Mouse (Mus musculus): ENCODE results near the gene Atp13a1. TPM values are rescaled to one million over a fixed set of nuclear protein-coding genes. Genes with fewer than 3 reads are reported as not detected.

Gene Atp13a1
- polyA plus RNA-seq, 1 experiment from 2014 or later: 22.1 TPM

DNA sequence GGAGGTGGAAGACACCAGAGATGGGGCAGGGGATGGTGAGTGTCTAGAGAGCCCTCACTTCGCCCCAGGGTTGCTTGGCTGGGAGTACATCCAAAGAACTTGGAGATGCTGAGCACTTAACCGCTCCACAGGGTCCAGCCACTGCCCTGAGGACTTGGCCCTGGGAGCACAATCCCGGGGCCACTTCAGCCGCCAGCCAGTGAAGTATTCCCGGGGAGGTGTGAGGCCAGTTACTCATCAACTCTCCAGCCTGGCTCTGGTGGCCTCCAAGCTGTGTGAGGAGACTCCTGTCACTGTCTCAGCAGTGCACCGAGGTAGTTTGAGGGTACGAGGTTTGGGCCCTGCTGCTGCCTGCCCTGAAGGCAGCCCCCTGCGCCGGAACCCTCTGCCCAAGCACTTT is 29.5 kb downstream of the Atp13a1 start:
- Histone ChIP-seq H3K9me3 (replicated peaks) (no peaks in the 10 kb centered on the region), H3K4me3 (no peak overlapping the region), H3K9ac (no peak overlapping the region), H3K27ac (no peak overlapping the region), H3K27me3 (no peaks in the 10 kb centered on the region), H3K4me1 (replicated peaks) (peaks cover 13% of the 10 kb centered on the region), H3K36me3 (peaks cover 10% of the 10 kb centered on the region; the same call in 1 of the 2 replicates), H3K4me2 (no peak overlapping the region)
- ATAC-seq (replicated peaks; ENCODE audit: insufficient number of reproducible peaks, insufficient read depth, low FRiP score, low read depth): no peak
- WGBS: 76% methylated on average over 9 of the region's 9 CpGs

DNA sequence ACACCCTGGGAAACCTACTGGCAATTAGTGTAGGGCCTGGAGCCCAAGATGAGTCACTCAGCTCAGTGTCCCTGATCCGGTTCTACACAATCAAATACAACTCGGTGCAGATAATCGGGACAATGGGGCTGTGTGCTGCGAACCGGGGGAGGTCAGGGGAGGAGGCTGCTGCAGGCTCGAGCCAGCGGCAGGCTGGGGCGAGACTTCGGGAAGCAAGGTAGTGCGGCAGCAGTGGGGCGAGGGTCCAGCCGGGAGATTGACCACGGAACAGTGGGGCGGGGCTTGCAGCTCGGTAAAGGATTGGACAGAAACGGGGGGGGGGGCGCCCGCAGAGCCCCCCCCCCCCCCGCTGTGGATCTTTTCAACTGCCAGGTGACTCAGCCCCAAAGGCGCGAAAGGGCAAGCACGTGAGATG is 31.0 kb downstream of the Atp13a1 start:
- WGBS: 2% methylated on average over 14 of the region's 22 CpGs
- peak; percentile 44; the same call in 1 of the 2 replicates for ATAC-seq (replicated peaks; ENCODE audit: insufficient number of reproducible peaks, insufficient read depth, low FRiP score, low read depth)
- 0 out of 2 replicates have a peak overlapping the region, but pooled peaks have one; percentile 36 for H3K27ac ChIP-seq

DNA sequence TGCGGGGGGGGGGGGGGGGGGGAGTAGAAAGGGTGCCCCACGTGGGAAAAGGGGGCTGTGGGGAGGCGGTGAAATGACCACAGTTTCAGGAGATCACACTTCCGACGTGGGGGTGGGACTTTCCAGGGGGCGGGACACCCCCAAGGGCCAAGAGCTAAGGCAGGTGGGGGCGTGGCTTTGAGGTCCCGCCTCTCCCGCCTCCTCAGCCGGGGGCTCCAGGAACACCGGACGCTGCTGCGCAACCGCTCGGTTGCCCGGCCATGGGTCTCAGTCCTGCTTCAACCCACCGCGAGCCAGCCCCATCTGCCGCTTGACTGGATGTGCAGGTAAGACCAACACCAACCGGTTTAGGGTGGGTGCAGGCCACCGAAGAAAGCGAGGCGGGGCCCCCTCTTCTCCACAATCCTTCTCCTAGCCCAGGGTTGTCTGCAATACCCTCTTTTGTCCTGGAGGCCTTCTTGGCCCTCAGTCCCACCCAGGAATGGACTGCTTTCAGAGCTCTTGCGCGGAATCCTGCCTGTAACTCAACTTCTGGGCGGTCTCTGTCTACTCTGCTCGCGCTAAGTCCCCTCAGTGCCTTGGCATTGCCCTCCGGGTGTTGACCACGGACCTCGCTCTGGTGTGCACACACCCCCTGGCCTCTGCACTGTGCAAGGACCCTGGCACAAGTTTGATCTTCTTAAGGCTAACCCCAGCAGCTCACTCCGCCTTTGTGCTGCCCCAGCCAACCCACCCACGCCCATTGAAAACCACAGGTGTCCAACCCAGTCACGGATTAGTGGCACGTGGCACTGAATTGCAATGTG is 31.6 kb downstream of the Atp13a1 start, which contains the start of gene Lpar2:
Gene Lpar2 (plus strand): TSS at position 44 of the 806 bp plus-strand sequence.
- Histone ChIP-seq H3K4me2 (peak within 1 kb of the TSS; percentile 75), H3K4me1 (replicated peaks) (peaks cover 13% of the 10 kb centered on the region)

More for the DNA sequence above, 31.0 kb downstream of the Atp13a1 start:
- no peaks in the 10 kb centered on the region for H3K9me3 ChIP-seq (replicated peaks)
- no peaks in the 10 kb centered on the region for H3K27me3 ChIP-seq
- H3K4me1 ChIP-seq (replicated peaks): peaks cover 13% of the 10 kb centered on the region
- peak overlapping the region; percentile 32 for H3K9ac ChIP-seq
- peak overlapping the region; percentile 52 for H3K4me3 ChIP-seq
- peak overlapping the region; percentile 75 for H3K4me2 ChIP-seq
- peaks cover 10% of the 10 kb centered on the region; the same call in 1 of the 2 replicates for H3K36me3 ChIP-seq

DNA sequence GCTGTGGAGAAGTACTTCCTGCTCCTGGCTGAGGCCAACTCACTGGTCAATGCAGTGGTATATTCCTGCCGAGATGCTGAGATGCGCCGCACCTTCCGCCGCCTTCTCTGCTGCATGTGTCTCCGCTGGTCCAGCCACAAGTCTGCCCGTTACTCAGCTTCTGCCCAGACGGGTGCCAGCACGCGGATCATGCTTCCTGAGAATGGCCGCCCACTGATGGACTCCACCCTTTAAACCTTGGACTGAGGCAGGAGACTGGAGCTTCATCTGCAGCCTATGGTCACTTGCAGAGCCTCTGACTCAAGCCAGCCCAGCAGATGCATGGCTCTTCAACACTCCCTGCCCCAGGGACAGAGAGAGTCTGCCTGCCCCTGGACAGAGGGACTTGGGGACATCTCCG is 35.4 kb downstream of the Atp13a1 start:
- Histone ChIP-seq H3K9me3 (replicated peaks) (no peaks in the 10 kb centered on the region), H3K9ac (no peak overlapping the region), H3K27ac (no peak overlapping the region), H3K4me2 (no peak overlapping the region), H3K4me3 (no peak overlapping the region), H3K27me3 (no peaks in the 10 kb centered on the region), H3K4me1 (replicated peaks) (peaks cover 13% of the 10 kb centered on the region), H3K36me3 (no peaks in the 10 kb centered on the region)
- ATAC-seq (replicated peaks; ENCODE audit: insufficient number of reproducible peaks, insufficient read depth, low FRiP score, low read depth): no peak
- WGBS: 94% methylated on average over 12 of the region's 12 CpGs

More for the DNA sequence above, 31.6 kb downstream of the Atp13a1 start, which contains the start of gene Lpar2:
- Histone ChIP-seq H3K4me3 (peak within 1 kb of the TSS; percentile 52), H3K27ac (peak within 1 kb of the TSS; percentile 36; the same call in 1 of the 2 replicates), H3K9me3 (replicated peaks) (no peaks in the 10 kb centered on the region), H3K27me3 (no peaks in the 10 kb centered on the region), H3K9ac (peak within 1 kb of the TSS; percentile 32), H3K36me3 (peaks cover 6% of the 10 kb centered on the region; the same call in 1 of the 2 replicates)
- ATAC-seq (replicated peaks; ENCODE audit: insufficient number of reproducible peaks, insufficient read depth, low FRiP score, low read depth): peak; percentile 62
- whole genome bisulfite sequencing: 4% methylated on average over 32 of the region's 35 CpGs

DNA sequence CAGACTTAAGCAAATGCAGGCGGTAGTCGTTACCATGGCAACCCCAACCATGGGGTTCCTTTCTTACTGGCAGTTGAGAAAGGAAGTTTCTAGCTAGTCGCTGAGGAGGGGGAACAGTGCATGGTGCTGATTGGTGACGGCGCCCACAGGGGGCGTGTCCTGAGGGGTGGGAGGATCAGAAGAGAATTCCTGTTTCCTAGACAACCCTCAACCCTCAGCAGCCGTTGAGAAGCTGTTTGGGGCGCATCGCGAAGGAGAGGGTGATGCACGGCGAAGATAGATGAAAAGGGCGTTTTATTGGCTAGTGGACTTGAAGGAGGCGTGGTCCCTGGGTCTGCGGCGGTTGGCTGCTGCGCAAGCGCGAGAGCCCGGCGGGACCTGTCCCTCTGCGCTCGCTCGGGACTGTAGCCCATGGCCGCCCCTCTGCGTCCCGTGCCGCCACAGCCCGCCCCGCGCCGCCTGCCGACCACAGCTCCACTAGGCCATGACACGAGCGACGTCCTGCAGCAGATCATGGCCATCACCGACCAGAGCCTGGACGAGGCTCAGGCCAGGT is 41.4 kb downstream of the Atp13a1 start, which contains the start of gene Pbx4:
Gene Pbx4 (plus strand): TSS at position 194 of the 556 bp plus-strand sequence.
- H3K9ac ChIP-seq: peak within 1 kb of the TSS; percentile 60
- ATAC-seq (replicated peaks; ENCODE audit: insufficient number of reproducible peaks, insufficient read depth, low FRiP score, low read depth): peak; percentile 88
- no peaks in the 10 kb centered on the region; the same call in 1 of the 2 replicates for H3K27me3 ChIP-seq
- no peaks in the 10 kb centered on the region for H3K36me3 ChIP-seq
- peaks cover 12% of the 10 kb centered on the region for H3K4me1 ChIP-seq (replicated peaks)
- H3K4me2 ChIP-seq: peak within 1 kb of the TSS; percentile 96
- 0 out of 2 replicates have a peak within 1 kb of the TSS, but pooled peaks have one; percentile 14 for H3K27ac ChIP-seq
- H3K4me3 ChIP-seq: peak within 1 kb of the TSS; percentile 61
- no peaks in the 10 kb centered on the region for H3K9me3 ChIP-seq (replicated peaks)
- under 1% methylated on average over 38 of the region's 38 CpGs for WGBS

DNA sequence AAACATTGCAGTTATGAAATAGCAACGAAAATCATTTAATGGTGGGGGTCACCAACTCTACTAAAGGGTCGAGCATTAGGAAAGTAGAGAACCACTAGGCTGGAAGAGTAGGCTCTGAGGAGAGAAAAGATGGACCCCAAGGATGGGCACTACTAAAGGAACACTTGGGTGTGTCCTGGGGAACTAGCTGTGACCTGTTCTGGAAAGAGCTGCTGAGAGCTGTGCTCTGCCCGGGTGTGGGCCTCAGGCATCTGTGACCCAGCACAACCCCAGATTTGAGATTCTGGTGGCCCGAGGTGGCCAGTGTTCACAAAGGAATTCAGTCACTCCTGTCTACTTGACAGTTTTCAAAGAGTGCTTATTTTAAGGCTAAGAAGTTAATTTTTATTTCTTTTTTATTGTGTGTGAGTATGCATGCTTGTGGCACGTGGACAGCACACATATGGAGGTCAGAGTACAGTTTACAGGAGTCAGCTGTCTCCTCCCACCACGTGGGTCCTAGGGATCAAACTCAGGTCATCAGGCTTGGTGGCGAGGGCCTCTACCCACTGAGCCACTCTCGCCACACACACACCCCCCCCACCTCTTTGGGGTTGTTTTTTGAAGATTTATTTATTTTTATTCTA is 46.2 kb downstream of the Atp13a1 start:
- ATAC-seq (replicated peaks; ENCODE audit: insufficient number of reproducible peaks, insufficient read depth, low FRiP score, low read depth): no peak
- no peaks in the 10 kb centered on the region for H3K9me3 ChIP-seq (replicated peaks)
- H3K4me1 ChIP-seq (replicated peaks): peaks cover 9% of the 10 kb centered on the region
- WGBS: 65% methylated on average over 8 of the region's 8 CpGs
- no peak overlapping the region for H3K4me3 ChIP-seq
- no peak overlapping the region for H3K27ac ChIP-seq
- H3K4me2 ChIP-seq: no peak overlapping the region
- no peaks in the 10 kb centered on the region for H3K27me3 ChIP-seq
- no peaks in the 10 kb centered on the region for H3K36me3 ChIP-seq
- no peak overlapping the region for H3K9ac ChIP-seq

DNA sequence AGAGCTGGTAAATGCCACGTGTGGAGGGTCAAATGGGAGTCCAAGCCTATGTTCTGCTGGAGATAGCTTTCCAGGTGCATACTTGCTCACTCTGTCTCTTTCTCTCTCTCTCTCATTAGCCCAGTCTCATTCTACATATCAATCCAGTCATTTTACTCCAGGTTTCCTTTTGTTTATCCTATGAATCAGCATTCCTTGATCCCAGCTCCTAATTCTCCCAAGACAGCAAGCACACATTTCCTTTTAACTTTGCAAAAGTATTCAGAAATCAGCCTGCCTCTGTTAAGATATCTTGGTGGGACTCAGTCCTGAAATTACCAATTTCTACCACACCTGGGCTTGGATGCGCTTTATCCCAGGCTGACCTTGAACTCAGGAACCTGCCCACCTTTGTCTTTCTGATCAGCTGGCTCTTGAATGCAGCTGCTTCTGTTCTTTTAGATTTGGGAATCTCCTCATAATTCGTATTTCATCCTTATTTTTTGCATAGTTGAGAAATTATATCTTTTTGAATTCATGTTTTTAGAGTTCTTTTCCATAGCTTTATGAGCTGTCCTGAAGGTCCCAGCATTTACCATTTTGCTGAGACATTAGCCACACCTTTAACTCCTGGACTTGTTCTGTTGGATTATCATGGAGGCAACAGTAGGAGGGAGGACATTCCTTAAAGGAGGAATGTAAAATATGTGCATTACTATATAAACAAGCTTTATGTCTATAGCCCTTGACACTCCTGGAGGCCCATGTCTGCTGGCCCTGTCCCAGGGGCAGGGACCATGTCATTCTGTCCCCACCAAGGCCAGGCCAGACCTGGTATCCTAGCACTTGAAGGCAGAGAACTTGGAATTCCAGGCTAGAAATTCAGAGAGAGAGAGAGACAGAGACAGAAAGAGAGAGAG is 56.5 kb downstream of the Atp13a1 start:
- 76% methylated on average over 3 of the region's 3 CpGs for WGBS

DNA sequence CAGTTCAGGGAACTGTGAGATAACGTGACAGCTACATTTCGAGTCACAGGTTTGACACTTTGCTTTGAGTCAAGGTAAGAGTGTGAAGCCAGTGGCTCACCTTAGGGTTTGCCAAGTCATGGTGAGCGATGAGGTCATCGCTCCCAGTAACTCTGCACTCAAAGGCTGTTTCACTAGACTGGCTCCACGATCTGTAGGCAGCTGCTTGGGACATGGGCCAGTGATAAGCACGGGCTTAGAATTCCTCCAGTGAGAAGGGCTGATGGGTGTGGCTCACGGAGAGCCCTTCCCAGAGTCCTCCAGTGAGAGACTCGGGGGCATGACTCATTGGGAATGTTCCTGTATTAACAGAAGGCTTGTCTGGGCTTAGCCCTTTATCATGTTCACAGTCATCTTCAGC is 58.0 kb downstream of the Atp13a1 start:
- Histone ChIP-seq H3K4me2 (peak overlapping the region; percentile 3; the same call in 1 of the 2 replicates), H3K4me1 (replicated peaks) (peaks cover 17% of the 10 kb centered on the region), H3K27ac (peak overlapping the region; percentile 41; the same call in 1 of the 2 replicates), H3K9ac (no peak overlapping the region), H3K9me3 (replicated peaks) (no peaks in the 10 kb centered on the region), H3K27me3 (no peaks in the 10 kb centered on the region), H3K4me3 (no peak overlapping the region), H3K36me3 (no peaks in the 10 kb centered on the region)
- peak; percentile 80 for ATAC-seq (replicated peaks; ENCODE audit: insufficient number of reproducible peaks, insufficient read depth, low FRiP score, low read depth)
- WGBS: 37% methylated on average over 8 of the region's 8 CpGs

More for the DNA sequence above, 56.5 kb downstream of the Atp13a1 start:
- H3K27ac ChIP-seq: no peak overlapping the region
- no peaks in the 10 kb centered on the region for H3K36me3 ChIP-seq
- H3K4me1 ChIP-seq (replicated peaks): peaks cover 17% of the 10 kb centered on the region
- H3K9me3 ChIP-seq (replicated peaks): no peaks in the 10 kb centered on the region
- no peak overlapping the region for H3K4me3 ChIP-seq
- no peak overlapping the region for H3K9ac ChIP-seq
- no peak for ATAC-seq (replicated peaks; ENCODE audit: insufficient number of reproducible peaks, insufficient read depth, low FRiP score, low read depth)
- H3K4me2 ChIP-seq: no peak overlapping the region
- no peaks in the 10 kb centered on the region for H3K27me3 ChIP-seq

DNA sequence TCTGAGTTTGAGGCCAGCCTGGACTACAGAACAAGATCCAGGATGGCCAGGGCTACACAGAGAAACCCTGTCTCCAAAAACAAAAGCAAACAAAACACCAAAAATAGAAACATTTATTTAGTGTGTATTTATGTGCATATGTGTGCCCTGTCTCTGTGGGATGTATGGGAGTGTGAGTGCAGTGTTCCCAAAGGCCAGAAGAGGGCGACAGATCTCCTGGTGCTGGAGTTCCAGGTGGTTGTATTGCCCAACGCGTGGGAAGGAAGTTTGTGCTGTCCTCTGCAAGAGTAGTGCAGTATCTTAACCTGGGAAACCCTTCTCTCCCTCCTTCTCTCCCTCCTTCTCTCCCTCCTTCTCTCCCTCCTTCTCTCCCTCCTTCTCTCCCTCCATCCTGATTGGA is 58.9 kb downstream of the Atp13a1 start:
- no peaks in the 10 kb centered on the region for H3K27me3 ChIP-seq
- no peak overlapping the region for H3K9ac ChIP-seq
- H3K4me3 ChIP-seq: no peak overlapping the region
- H3K4me2 ChIP-seq: no peak overlapping the region
- H3K4me1 ChIP-seq (replicated peaks): peaks cover 17% of the 10 kb centered on the region
- ATAC-seq (replicated peaks; ENCODE audit: insufficient number of reproducible peaks, insufficient read depth, low FRiP score, low read depth): no peak
- H3K9me3 ChIP-seq (replicated peaks): no peaks in the 10 kb centered on the region
- no peak overlapping the region for H3K27ac ChIP-seq
- 45% methylated on average over 3 of the region's 3 CpGs for WGBS
- H3K36me3 ChIP-seq: no peaks in the 10 kb centered on the region

DNA sequence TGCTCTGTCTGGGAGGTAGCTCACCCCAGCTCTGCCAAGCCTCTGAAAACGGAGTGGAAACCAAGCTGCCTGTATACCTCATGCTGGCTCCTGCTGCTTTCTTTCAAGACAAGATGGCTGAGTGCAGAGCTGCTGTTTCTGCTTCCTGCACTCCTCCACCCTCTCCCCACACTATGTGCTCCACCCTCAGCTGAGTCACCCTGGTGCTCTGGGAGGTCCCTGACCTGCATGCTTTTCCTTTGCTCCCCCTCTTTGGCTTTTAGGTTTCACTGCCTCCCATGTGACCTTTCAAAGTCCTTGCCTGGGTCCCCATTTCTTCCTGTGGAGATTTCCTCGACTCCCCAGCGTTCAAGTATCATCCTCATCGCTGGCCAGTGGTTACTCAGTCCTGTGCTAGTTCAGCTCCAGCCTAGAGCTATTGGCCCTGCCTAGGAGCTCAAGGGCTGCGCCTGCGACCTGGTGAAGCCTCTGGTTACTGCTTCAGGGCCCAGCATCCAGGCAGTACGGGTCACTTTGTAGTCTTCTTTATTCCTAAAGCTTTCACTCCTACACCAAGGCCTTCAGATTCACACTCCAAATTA is 60.1 kb downstream of the Atp13a1 start:
- H3K4me3 ChIP-seq: no peak overlapping the region
- ATAC-seq (replicated peaks; ENCODE audit: insufficient number of reproducible peaks, insufficient read depth, low FRiP score, low read depth): no peak
- no peak overlapping the region for H3K4me2 ChIP-seq
- WGBS: 77% methylated on average over 7 of the region's 7 CpGs
- no peaks in the 10 kb centered on the region for H3K36me3 ChIP-seq
- no peak overlapping the region for H3K9ac ChIP-seq
- H3K4me1 ChIP-seq (replicated peaks): peaks cover 17% of the 10 kb centered on the region
- no peak overlapping the region for H3K27ac ChIP-seq
- H3K27me3 ChIP-seq: no peaks in the 10 kb centered on the region
- H3K9me3 ChIP-seq (replicated peaks): no peaks in the 10 kb centered on the region
